Mouse (Mus musculus): ENCODE data around the gene Lztr1.

Gene Lztr1

DNA sequence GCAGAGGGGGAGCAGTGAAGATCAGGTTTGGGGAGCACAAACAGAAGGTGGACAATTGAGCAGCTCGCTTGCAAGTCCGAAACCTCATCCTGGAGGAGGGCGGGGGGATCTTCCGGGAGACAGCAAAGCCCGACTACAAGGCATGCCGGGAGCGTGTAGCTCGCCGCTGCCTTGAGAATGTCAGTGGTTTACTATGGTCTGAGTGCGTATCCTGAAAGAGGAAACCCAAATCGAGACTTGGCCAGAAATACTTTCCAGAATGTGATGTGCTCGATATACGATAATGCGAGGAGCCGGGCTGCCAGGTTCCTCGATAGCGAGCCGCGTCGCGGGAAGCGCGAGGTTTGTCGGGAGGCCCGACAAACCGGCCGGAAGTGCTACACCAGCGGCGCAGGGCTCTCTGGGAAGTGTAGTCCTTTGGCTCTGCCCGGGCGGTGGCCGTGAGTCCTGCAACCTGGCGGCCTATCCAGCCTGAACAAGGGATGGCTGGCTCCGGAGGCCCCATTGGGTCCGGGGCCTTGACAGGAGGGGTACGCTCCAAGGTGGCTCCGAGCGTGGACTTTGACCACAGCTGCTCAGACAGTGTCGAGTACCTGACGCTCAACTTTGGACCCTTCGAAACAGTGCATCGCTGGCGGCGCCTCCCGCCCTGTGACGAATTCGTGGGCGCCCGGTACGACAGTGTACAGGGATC is at the start of gene Lztr1:
Gene Lztr1 (plus strand): TSS at position 143 of the 694 bp plus-strand sequence.
- DNase-seq (ENCODE audit: low spot score in 2 of 2), result peak; percentile 82 to 87

DNA sequence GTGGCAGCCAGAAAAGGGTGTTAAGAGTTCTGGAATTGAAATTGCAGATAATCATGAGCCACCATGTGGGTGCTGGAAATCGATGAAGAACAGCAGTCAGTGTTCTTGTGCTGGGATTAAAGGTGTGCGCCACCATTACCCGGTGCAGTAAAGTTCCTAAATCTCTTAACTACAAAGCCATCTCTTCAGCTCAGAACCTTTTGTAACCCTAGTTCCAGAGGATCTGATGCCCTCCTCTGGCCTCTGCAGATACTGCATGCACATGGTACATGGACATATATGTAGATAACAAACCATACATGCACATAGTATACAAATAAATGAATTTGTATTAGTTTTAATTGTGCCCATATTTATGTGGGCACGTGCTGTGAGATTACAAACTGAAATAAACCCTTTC is 48.2 kb upstream of the Lztr1 start:
- no peak for DNase-seq (ENCODE audit: low spot score in 2 of 2)

DNA sequence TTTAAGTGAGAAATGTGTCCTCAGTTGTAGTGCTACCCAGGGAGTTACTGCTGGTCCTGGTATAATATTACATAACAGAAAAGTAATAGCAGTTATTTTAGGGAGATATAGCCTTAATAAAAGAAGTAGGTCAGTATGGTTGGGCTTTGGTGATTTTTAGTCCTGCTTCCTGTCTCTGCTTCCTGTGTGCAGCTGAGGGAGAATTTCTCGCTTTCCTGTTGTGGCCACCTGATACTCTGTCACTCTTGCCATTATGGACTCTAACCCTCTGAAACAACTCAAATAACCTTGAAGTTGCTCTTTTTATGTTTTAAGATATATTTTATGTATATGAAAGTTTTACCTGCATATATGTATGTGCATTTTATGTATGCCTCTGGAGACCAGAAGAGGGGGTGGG is 46.9 kb upstream of the Lztr1 start:
- no peak for DNase-seq (ENCODE audit: low spot score in 2 of 2)

DNA sequence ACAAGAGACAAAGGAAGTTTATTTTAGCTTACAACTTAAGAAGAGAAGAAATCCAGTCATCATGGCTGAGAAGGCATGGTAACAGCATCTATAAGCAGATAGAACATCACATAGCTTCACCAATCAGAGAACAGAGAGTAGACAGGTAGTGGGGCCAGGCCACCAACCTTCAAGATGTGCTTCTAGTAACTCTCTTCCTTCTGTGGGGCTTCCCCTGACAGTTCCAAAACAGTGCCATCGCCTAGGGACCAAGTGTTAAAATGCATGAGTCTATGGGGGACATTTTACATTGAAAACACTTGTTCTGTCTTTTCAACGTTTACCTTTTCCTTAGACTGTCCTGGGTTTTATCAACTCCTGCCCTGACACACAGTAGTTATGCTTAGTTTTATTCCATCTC is 45.3 kb upstream of the Lztr1 start:
- DNase-seq (ENCODE audit: low spot score in 2 of 2), result no peak

DNA sequence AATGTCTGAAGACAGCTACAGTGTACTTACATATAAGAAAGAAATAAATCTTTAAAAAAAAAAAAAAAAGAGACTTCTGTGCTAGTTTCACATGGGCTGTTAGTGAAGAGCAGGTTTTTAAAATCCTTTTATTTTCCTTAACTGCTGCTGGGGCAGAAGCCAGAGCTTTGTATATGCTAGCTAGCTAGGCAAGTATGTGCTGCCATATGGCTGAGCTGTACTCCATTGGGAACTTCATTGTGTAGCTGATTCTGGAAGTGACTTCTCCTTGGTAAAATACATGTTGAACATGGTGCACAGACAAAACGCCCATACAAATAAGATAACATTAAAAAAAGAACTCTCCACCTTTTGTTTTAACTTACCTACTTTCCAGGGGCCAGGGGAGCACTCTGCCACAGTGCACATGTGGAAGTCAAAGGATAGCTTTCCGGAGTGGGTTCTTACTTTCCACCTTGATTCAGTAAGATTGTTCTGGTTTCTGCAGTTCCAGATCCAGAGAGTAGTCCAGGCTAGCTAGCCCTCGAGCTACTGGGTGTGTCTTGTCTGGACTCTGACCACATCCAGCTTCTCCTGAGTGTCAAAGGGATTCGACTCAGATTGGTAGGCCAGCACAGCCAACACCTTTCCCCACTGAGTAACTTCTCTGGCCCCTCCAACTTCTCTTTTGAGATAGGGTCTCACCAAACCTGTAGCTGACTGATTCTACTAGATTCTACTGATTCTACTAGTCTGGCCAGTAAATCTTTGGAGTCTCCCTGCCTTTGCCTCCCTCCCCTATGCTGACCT is 41.4 kb upstream of the Lztr1 start:
- DNase-seq (ENCODE audit: low spot score in 2 of 2), result no peak

DNA sequence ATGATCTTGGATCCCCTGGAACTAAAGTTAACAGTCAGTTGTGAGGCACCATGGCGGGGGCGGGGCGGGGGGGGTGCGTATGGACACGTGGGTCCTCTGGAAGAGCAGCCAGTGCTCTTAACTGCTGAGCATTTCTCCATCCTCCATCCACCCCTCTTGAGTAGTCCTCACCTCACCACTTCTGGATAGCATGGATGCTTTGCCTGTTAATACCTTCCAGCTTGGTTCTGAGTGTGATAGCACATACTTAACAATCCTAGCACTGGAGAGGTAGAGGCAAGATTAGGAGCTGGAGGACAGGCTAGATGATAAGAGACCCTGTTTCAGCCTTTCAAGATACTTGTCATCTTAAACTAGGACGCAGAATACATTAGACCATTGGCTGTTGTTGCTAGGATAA is 36.0 kb upstream of the Lztr1 start:
- DNase-seq (ENCODE audit: low spot score in 2 of 2), result no peak

DNA sequence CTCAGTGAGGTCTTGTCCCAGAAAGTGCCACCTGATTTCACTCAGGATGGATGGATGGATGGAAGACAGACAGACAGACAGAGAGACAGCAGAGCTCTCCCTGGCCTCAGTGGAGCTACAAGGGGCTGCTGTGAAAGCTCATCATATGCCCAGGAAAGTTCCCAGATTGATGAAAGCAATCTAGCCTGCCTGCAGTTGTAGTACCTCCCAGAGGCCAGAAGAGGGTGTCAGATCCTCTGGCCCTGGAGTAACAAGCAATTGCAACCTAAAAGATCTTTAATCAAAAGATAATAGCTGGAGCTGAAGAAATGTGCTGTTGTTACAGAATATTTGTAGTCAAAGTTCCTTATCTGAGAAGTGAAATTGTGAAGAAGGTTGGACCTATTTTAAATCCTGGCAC is 34.4 kb upstream of the Lztr1 start:
- no peak for DNase-seq (ENCODE audit: low spot score in 2 of 2)

DNA sequence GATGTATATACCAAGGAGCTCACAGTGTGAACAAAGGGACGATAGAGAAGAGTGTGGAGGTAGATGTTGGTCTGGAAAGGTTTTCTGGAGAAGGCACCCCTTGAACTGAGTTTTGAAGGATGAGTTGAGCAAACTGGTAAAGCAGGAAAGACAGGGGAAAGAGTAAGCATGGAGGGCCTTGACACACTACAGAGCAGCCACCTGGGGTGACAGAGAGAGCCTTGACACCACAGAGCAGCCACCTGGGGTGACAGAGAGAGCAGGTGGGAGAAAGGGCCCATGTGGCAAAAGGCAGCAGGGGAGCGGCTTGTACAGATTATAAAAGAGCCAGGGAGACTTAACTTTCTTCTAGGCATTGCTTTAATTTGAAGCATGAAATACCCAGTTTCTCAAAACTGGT is 33.7 kb upstream of the Lztr1 start:
- DNase-seq (ENCODE audit: low spot score in 2 of 2), result no peak

DNA sequence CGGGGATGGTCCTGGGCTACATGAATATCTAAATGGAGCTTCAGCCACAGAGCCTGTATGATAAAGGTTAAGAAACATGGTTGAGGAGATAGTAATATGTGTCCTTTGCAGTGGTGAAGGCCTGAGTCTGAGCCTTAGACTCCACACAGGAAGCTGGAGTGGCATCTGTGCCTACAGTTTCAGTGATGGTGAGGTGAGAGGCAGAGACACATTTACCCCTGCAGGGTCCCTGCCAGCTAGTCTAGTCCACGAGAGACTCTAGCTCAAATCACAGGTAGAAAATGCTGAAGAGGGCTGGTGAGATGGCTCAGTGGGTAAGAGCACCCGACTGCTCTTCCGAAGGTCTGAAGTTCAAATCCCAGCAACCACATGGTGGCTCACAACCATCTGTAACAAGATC is 33.2 kb upstream of the Lztr1 start:
- no peak for DNase-seq (ENCODE audit: low spot score in 2 of 2)

DNA sequence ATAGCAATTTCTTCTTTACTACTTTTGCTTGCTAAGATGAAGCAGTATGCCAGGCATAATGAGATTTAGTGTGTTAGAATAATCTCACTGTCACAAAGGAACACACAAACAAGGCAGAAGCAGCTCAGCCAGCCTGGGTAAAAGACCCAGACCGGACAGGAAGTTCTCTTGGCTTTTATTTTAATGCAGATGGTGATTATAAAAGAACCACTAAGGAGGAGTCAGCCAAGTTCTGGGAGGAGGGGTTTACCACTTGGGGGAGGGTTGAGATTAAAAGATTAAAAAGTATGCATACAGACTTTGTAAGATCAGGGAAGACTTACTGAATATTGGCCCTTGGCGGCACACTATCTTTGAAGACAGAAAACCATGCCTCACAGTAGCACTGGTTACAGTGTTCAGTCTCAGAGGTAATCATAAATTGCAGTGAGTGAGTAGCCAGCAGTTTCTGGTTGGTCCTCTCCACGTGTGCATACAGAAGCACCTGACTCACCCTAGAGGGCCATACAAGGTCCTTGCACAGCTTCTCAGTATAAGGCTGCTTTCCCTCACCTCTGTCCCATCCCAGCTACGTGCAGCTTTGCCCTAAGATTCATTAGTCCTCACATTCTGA is 30.1 kb upstream of the Lztr1 start:
- DNase-seq (ENCODE audit: low spot score in 2 of 2), result no peak

DNA sequence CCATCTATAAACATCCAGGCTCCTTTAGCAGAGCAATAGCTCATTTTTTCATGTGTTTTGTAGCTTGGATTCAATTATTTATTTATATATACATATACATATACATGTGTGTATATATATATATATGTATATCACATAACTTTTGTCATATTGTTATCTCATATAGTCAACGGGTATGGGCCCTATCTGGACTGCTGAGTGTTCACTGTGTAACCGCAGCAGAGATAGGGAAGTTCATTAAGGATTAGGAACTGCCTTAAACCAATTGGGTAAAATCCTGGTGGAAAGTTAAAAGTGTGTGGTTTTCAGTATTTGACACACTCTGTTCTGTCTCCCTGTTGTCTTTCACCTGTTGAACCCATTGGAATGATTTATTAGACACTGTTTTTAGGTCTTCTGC is 27.0 kb upstream of the Lztr1 start:
- DNase-seq (ENCODE audit: low spot score in 2 of 2), result no peak

DNA sequence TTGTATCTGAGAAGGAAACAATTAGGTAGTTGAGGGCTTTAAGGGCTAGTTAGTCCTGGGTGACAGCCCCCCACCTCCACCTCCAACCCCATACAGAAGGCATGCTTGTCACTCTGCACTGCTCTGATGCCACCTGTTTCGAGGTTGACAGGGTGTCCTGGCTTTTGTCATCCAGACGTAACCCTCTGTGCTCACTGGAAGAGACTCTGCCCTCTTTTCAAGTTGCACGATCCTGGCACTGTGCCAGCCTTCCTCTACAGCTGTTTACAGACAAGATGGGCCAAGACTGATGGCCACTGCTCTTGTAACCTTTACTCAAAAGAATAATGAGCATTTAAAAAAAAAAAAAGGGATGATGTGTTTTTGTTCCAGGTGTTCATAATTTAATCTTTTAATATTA is 22.0 kb upstream of the Lztr1 start:
- no peak for DNase-seq (ENCODE audit: low spot score in 2 of 2)

DNA sequence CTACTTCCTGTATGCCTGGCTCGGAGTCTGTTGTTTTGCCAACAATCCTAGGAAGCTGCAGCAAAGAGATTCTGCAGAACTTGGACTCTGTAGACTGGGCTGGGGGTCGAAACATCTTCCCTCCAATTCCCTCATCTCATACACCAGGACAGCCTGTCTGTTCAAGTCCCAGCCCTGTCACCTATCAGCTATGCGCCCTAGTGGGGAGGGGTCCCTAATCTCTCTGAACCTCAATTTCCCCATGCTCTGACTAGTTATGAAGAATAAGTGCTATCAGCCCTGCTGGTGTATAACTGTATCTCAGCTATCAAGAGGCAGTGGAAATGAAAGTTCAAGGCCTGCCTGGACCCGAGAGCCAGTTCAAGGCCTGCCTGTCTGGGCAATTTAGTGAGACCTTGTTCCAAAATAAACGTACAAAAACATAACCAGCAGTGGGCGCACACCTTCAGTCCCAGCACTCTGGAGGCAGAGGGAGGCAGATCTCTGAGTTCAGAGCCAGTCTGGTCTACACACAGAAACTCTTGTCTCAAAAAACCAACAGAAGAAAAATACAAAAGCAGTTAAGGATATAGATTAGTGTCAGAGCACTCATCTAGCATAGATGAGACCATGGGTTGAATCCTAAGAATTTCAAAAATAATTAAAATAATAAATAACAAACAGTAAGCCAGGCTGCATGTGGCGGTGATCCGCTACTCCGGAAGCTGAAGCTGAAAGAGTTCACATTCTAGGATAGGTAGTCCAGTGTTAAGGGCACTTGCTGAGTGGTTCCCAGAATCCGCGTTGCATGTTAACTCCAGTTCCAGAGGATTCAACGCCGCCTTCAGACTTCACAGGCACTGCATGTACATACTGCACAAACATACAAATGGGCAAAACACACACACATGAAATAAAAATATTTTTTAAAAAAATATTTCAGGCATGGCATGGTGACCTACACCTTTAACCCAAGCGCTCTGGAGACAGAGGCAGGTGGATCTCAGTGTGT is 19.7 kb upstream of the Lztr1 start:
- DNase-seq (ENCODE audit: low spot score in 2 of 2), result no peak

DNA sequence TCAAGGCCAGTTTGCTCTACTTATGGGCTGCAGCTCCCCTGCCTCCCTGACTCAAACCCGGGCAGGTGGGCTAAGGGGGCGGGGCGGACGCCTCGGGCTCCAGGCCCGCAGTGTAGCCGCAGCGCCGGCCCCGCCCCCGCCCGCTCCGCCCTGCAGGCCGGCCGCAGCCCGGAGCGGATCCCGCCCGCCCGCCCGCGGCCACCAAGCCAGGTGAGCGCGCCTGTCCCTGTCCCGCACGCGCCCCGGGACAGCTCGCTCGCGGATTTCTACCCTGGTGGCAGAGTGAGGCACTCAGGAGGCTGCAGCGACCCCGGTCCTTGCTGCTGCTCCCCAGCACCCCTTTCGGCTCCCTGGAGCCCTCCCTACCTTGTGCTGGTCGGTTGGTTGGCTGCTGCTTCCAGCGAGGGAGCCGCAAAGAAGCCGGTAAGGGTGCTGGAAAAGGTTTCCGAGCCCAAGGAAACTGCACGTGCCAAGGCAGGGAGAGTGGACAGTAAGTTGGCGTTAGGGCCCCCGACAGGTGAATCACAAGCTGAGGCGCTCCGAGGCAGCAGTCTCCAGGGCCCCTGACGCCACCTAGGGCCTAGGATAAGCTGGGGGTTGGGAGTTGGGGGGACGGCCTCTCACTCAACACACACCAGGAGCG is 18.9 kb upstream of the Lztr1 start, which contains the start of gene Aifm3:
Gene Aifm3 (plus strand): TSS at position 143 of the 643 bp plus-strand sequence.
- no peak for DNase-seq (ENCODE audit: low spot score in 2 of 2)

DNA sequence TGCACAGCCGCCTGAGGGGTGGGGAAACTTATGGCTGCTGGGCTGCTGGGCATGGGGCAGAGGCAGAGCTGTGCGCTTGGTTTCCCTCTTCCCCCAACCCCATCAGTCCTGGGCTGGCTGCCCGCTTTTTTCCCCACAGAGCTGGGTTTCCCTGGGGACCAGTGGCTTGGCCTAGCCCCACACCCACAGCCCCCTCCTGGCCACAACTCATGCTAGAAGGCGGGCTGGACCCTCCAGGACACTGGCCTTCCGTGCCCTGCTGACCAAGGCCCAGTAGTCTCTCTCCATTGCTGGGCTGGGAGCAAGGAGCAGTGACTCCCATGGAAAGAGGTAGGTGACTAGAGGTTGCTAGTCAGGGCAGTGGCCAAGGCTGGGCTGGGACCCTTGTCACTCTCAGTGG is 17.3 kb upstream of the Lztr1 start:
- no peak for DNase-seq (ENCODE audit: low spot score in 2 of 2)

DNA sequence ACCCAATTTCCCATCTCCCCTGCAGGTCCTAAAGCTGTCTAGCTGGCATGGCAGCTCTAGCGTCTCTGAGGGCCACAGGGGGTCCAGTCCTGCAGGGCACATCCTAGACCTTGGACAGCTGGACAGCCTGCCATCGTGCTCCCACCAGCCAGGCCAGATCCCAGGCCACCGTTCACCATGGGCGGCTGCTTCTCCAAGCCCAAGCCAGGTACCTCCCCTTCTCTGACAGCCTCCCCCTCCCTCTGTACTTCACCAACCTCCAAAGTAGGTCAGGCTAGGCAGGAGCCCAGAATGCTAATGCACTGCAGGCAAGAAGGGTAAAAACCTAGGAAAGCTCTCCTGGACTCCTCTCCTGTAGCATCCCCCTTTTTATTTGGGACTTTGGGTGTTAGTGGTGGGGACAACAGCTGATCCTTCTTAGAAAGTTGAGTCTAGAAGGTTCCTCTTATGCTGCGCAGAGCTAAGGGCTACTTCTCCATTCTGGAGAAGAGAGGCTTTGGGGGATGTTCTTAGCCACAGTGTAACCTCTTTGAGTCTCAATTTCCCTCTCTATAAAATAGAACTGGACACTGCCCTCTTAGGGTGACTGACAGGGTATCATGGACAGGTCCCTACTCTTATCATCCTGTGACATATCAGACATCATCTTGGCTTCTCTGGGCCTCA is 16.5 kb upstream of the Lztr1 start:
- no peak for DNase-seq (ENCODE audit: low spot score in 2 of 2)

DNA sequence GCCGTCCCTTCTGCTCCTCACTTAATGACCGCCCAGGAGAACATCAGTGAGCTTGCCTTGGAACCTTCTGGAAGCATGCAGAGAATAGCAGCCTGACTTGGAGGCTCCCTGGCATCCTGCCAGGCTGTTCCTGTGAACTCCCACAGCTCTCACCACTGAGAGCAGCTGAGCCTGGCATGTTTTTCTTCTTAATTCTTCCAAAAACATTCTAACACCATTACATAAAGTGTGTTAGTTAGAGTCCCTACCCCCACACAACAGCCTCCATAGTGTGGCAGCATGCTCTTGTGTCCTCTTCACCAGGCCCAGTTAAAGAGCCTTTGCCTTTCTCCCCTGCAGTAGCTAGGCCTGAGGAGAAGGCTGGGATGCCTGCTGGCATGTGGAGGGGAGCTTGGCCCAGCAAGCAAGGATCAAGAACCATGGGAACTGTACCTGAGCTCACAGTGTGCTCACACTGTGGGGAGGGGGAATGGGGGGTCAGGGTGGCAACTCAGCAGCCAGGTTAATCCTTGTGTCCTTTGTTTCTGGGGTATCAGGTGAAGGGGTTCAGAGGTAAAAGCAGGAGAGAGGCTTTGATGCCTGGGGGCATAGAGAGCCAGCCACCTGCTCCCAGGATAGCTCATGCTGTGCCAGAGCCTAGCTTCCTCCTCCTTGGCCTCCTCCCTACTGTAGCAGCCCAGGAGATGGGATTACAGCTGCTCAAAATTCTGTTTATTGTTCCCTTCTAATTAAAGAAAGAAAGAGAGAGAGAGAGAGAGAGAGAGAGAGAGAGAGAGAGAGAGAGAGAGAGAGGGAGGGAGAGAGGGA is 11.8 kb upstream of the Lztr1 start:
- peak; percentile 45 to 74 for DNase-seq (ENCODE audit: low spot score in 2 of 2)

DNA sequence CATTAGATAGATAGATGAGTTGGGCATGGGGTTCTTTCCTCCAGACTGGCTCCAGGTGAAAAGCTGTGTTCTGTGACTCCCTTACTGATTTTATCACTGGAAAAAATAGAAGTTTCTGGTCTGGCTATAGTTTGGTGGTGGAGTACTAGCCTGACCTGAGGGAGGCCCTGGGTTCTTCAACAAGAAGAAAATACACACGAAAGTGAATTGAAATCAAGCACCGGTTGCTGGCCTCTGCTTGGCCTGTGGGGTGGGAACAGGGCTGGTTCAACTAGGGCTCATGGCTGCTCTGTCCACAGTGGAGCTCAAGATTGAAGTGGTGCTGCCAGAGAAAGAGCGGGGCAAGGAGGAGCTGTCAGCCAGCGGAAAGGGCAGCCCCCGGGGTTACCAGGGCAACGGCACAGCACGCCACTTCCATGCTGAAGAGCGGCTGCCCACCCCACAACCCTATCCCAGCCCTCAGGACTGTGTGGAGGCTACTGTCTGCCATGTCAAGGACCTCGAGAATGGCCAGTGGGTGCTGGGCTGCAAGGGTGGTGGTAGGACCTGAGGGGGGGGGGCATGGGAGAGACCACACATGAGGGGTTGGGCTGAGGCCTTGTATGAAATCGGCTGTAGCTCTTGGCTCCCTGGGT is 9.1 kb upstream of the Lztr1 start:
- no peak for DNase-seq (ENCODE audit: low spot score in 2 of 2)

DNA sequence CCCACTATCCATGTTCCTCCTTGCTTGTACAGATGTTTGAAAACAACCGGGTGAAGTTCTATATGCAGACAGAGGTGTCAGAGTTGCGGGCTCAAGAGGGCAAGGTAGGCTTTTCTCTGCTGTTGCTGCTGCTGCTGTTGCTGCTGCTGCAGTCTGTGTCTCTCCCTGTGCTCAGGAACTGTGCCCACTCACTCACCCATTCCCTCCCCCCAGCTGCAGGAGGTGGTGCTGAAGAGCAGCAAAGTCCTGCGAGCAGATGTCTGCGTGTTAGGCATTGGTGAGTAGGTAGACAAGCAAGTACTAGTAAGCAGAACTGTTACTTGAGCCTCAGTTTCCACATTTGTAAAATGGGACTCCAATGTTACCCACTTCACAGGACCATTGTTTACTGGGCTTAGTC is 5.8 kb upstream of the Lztr1 start:
- no peak for DNase-seq (ENCODE audit: low spot score in 2 of 2)

All from urinary bladder, postnatal 4 days (tissue).